Mouse (Mus musculus): Measurements from ENCODE around the gene Atp6v1g1. TPM values are rescaled to one million over a fixed set of nuclear protein-coding genes. Genes with fewer than 3 reads are reported as not detected.

The Atp6v1g1 gene
- total RNA-seq, 1 experiment = 105 TPM

GRCm38 (mm10) chr4:63596010-63596409 is 51.4 kb downstream of the Atp6v1g1 start:
- Histone ChIP-seq H3K27ac (ENCODE audit: insufficient read depth, low read depth, low read length, poor library complexity, severe bottlenecking) (no peak overlapping the region), H3K9me3 (ENCODE audit: control insufficient read depth, insufficient read depth, low read depth, low read length) (no peaks in the 10 kb centered on the region), H3K4me3 (ENCODE audit: insufficient read depth in 1 of 2, low read depth in 1 of 2, low read length in 2 of 2, poor library complexity in 1 of 2, severe bottlenecking in 1 of 2) (no peak overlapping the region), H3K4me1 (ENCODE audit: control insufficient read depth in 2 of 2, insufficient read depth in 2 of 2, low read length in 2 of 2, poor library complexity in 1 of 2) (no peaks in the 10 kb centered on the region), H3K9ac (ENCODE audit: insufficient read depth, low read depth, low read length, poor library complexity, severe bottlenecking) (no peak overlapping the region), H3K36me3 (ENCODE audit: control insufficient read depth, insufficient read depth, low read length, poor library complexity, severe bottlenecking) (no peaks in the 10 kb centered on the region)
- in situ Hi-C loops (cut with MboI; ENCODE audit: low sequenced_read_pairs in 2 of 2, unreplicated experiment in 2 of 2) = no loop called here
- TF ChIP-seq ZNF384 (IDR thresholded peaks at IDR 0.05; ENCODE audit: low read depth, low read length) (no peak), CHD2 (IDR thresholded peaks at IDR 0.05; ENCODE audit: low read depth, low read length) (no peak), MAFK (IDR thresholded peaks at IDR 0.05; ENCODE audit: insufficient read depth, low read depth, low read length) (no peak)
- no peak for DNase-seq (ENCODE audit: low read depth, low spot score)

Other genes with a start within 250 kb of the Atp6v1g1 start
- not detected in 2 replicates for gene Orm1, start 200.2 kb upstream of the Atp6v1g1 start, total RNA-seq (2012; rRNA removed)
- not detected in 2 replicates for gene Orm3, start 188.6 kb upstream of the Atp6v1g1 start, total RNA-seq (2012; rRNA removed)
- gene Orm2, start 182.3 kb upstream of the Atp6v1g1 start, total RNA-seq (2012; rRNA removed) = not detected in 2 replicates
- 2.7 TPM in 2 replicates for gene Akna, start 141.4 kb upstream of the Atp6v1g1 start, total RNA-seq (2012; rRNA removed)
- 5.0 and 10.8 TPM in 2 replicates for gene Whrn, start 48.8 kb upstream of the Atp6v1g1 start, total RNA-seq (2012; rRNA removed)
- gene Tmem268, start 14.0 kb downstream of the Atp6v1g1 start, total RNA-seq (2012; rRNA removed) = 4.1 and 7.1 TPM in 2 replicates
- gene Gm11213, start 60.5 kb downstream of the Atp6v1g1 start, total RNA-seq (2012; rRNA removed) = not detected in 2 replicates
- gene Tex48, start 77.7 kb downstream of the Atp6v1g1 start, total RNA-seq (2012; rRNA removed) = not detected in 2 replicates
- not detected in 2 replicates for gene Gm11214, start 118.6 kb downstream of the Atp6v1g1 start, total RNA-seq (2012; rRNA removed)
- gene Tnfsf15, start 200.3 kb downstream of the Atp6v1g1 start, total RNA-seq (2012; rRNA removed) = 0.11 and 0.49 TPM in 2 replicates